Mouse (Mus musculus): ENCODE results near the gene Cherp. TPM values are rescaled to one million over a fixed set of nuclear protein-coding genes. Genes with fewer than 3 reads are reported as not detected.
A peak's percentile ranks its signal among the peaks of the same experiment; 100 is the strongest.

The Cherp gene
- total RNA-seq, 2 experiments from 2014 or later: 17.7 to 80.1 TPM

GRCm38 (mm10) chr8:72420571-72421361 is 54.3 kb downstream of the Cherp start:
- peak; percentile 38; the same call in 1 of the 2 replicates for ATAC-seq (replicated peaks; ENCODE audit: poor library complexity)

GRCm38 (mm10) chr8:72418073-72418472 is 57.0 kb downstream of the Cherp start:
- no peak for ATAC-seq (replicated peaks; ENCODE audit: poor library complexity)

GRCm38 (mm10) chr8:72415252-72415651 is 59.8 kb downstream of the Cherp start:
- no peak for ATAC-seq (replicated peaks; ENCODE audit: poor library complexity)

- ATAC-seq (replicated peaks; ENCODE audit: poor library complexity): peak; percentile 85
These were observed 61.2 kb downstream of the Cherp start for GRCm38 (mm10) chr8:72413839-72414238.

Other genes with a start within 250 kb of the Cherp start
- gene Ap1m1, start 235.2 kb downstream of the Cherp start, total RNA-seq (2015): 88.1 and 90.6 TPM in 2 replicates
- 52.4 and 65.4 TPM in 2 replicates for gene Ap1m1, start 235.2 kb downstream of the Cherp start, total RNA-seq (2017)
- gene Gm10282, start 170.0 kb downstream of the Cherp start, total RNA-seq (2015): 58.7 and 76.6 TPM in 2 replicates
- 68.3 and 86.8 TPM in 2 replicates for gene Gm10282, start 170.0 kb downstream of the Cherp start, total RNA-seq (2017)
- gene Klf2, start 156.2 kb downstream of the Cherp start, total RNA-seq (2015): 10.8 and 21.8 TPM in 2 replicates
- gene Klf2, start 156.2 kb downstream of the Cherp start, total RNA-seq (2017): 2.0 and 6.6 TPM in 2 replicates
- gene Eps15l1, start 53.8 kb downstream of the Cherp start, total RNA-seq (2015): 44.6 and 57.1 TPM in 2 replicates
- gene Eps15l1, start 53.8 kb downstream of the Cherp start, total RNA-seq (2017): 35.2 and 41.4 TPM in 2 replicates
- gene Calr3, start 31.4 kb downstream of the Cherp start, total RNA-seq (2015): 2.2 TPM in 2 replicates
- gene Calr3, start 31.4 kb downstream of the Cherp start, total RNA-seq (2017): 2.9 TPM in 2 replicates
- 3.0 and 3.3 TPM in 2 replicates for gene 1700030K09Rik, start 31.3 kb downstream of the Cherp start, total RNA-seq (2015)
- 6.3 and 6.5 TPM in 2 replicates for gene 1700030K09Rik, start 31.3 kb downstream of the Cherp start, total RNA-seq (2017)
- gene Slc35e1, start 17.4 kb upstream of the Cherp start, total RNA-seq (2015): 27.3 and 40.7 TPM in 2 replicates
- gene Slc35e1, start 17.4 kb upstream of the Cherp start, total RNA-seq (2017): 26.8 and 30.3 TPM in 2 replicates
- gene Med26, start 73.0 kb upstream of the Cherp start, total RNA-seq (2015): 10.0 and 12.0 TPM in 2 replicates
- 8.6 and 9.9 TPM in 2 replicates for gene Med26, start 73.0 kb upstream of the Cherp start, total RNA-seq (2017)
- 45.9 and 54.0 TPM in 2 replicates for gene Smim7, start 95.9 kb upstream of the Cherp start, total RNA-seq (2015)
- 47.5 and 52.1 TPM in 2 replicates for gene Smim7, start 95.9 kb upstream of the Cherp start, total RNA-seq (2017)
- 0.42 and 1.1 TPM in 2 replicates for gene Tmem38a, start 96.8 kb upstream of the Cherp start, total RNA-seq (2015)
- gene Tmem38a, start 96.8 kb upstream of the Cherp start, total RNA-seq (2017): 0.58 and 1.6 TPM in 2 replicates
- gene Nwd1, start 171.5 kb upstream of the Cherp start, total RNA-seq (2015): 3.1 and 4.7 TPM in 2 replicates
- 4.0 and 5.4 TPM in 2 replicates for gene Nwd1, start 171.5 kb upstream of the Cherp start, total RNA-seq (2017)
- 81.9 and 87.4 TPM in 2 replicates for gene Sin3b, start 248.1 kb upstream of the Cherp start, total RNA-seq (2015)
- 79.8 and 86.7 TPM in 2 replicates for gene Sin3b, start 248.1 kb upstream of the Cherp start, total RNA-seq (2017)

All from megakaryocyte progenitor cell, adult 5-6 weeks (primary cell).